Mouse (Mus musculus) Patski (cell line): ENCODE data around the gene Vstm2l. TPM values are rescaled to one million over a fixed set of nuclear protein-coding genes. Genes with fewer than 3 reads are reported as not detected.

Experiments
- ATAC-seq: fragments of 100-300 bp; one replicate; pipeline ENCODE4 v1.8.0; 2021
- CTCF ChIA-PET: fragments of 350-600 bp; sonication (Branson Sonifier 250); formaldehyde crosslinking; loops from one replicate; lab custom pipeline; 2022; ENCODE audit warnings: inconsistent platforms; lab: Charles Lee
- POLR2A ChIA-PET: fragments of 350-600 bp; sonication (Branson Sonifier 250); formaldehyde crosslinking; loops from one replicate; lab custom pipeline; 2022; ENCODE audit warnings: antibody characterized with exemption, inconsistent platforms; lab: Charles Lee
- DNase-seq: peaks from one replicate; pipeline ENCODE4 v3.0.0-alpha.2; 2011; ENCODE audit warnings: low read depth, low spot score
- H3K27me3 ChIP-seq: fragments of 371-371 bp; one replicate; pipeline ENCODE4 v1.5.1; 2021
- CTCF ChIP-seq: fragments of 100-300 bp; IDR thresholded peaks from one replicate; pipeline ENCODE4 v1.5.1; 2021
- in situ Hi-C: fragments of 300-500 bp; cut with MboI; formaldehyde crosslinking; loops from 3 replicates; pipeline ENCODE4 v1.11.1; 2018; ENCODE audit warnings: low pct_unique_long_range_greater_than_20kb, mixed read lengths
- polyA plus RNA-seq: library from polyadenylated mRNA; unstranded; gene quantifications from one replicate; pipeline ENCODE4 v1.2.3, GENCODE M21; 2021

Vstm2l gene
- polyA plus RNA-seq, 1 experiment from 2014 or later: not detected

- DNase-seq: no peak
- H3K27me3 ChIP-seq: peaks cover 38% of the 10 kb centered on the region
- in situ Hi-C loops: no loop called here
Observed at GRCm38 (mm10) chr2:157932655-157933054, 18.2 kb downstream of the Vstm2l start.

GRCm38 (mm10) chr2:157935444-157936171 lies 21.2 kb downstream of the Vstm2l start:
- ATAC-seq: no peak
- POLR2A ChIA-PET: interaction anchor here (0.6 kb wide), 1 partner anchor 29 kb away, joined by 4 read pairs; no protein-coding TSS in a partner anchor
- TF ChIP-seq CTCF: no peak
- CTCF ChIA-PET: no interaction called here
- in situ Hi-C loops: no loop called here
- no peak for DNase-seq
- H3K27me3 ChIP-seq: peaks cover 38% of the 10 kb centered on the region

More at GRCm38 (mm10) chr2:157932655-157933054, 18.2 kb downstream of the Vstm2l start:
- no peak for TF ChIP-seq CTCF
- ChIA-PET CTCF (no interaction called here), POLR2A (no interaction called here)
- no peak for ATAC-seq

GRCm38 (mm10) chr2:157936676-157937075 lies 22.2 kb downstream of the Vstm2l start:
- peaks cover 39% of the 10 kb centered on the region for H3K27me3 ChIP-seq
- no peak for TF ChIP-seq CTCF
- ATAC-seq (no peak), DNase-seq (no peak)
- ChIA-PET POLR2A (no interaction called here), CTCF (no interaction called here)
- in situ Hi-C loops: no loop called here

- H3K27me3 ChIP-seq: peaks cover 57% of the 10 kb centered on the region
- no peak for ATAC-seq
- CTCF ChIA-PET: no interaction called here
- no peak for TF ChIP-seq CTCF
- in situ Hi-C loops: no loop called here
- DNase-seq: no peak
- POLR2A ChIA-PET: no interaction called here
Observed at GRCm38 (mm10) chr2:157940586-157941185, 26.2 kb downstream of the Vstm2l start.

- ChIA-PET POLR2A (no interaction called here), CTCF (interaction anchor here (0.9 kb wide), 1 partner anchor 11 kb away, joined by 4 read pairs; no protein-coding TSS in a partner anchor)
- ATAC-seq (peak; percentile 24), DNase-seq (no peak)
- H3K27me3 ChIP-seq: peaks cover 51% of the 10 kb centered on the region
- in situ Hi-C loops: no loop called here
- peak; percentile 87 for TF ChIP-seq CTCF
Observed at GRCm38 (mm10) chr2:157943514-157944155, 29.2 kb downstream of the Vstm2l start.

GRCm38 (mm10) chr2:157944156-157944893 lies 29.9 kb downstream of the Vstm2l start:
- DNase-seq: no peak
- H3K27me3 ChIP-seq: peaks cover 50% of the 10 kb centered on the region
- ChIA-PET POLR2A (no interaction called here), CTCF (interaction anchor here (0.9 kb wide), 1 partner anchor 10 kb away, joined by 4 read pairs; no protein-coding TSS in a partner anchor)
- TF ChIP-seq CTCF: no peak
- in situ Hi-C loops: no loop called here
- no peak for ATAC-seq

- POLR2A ChIA-PET: no interaction called here
- DNase-seq: no peak
- CTCF ChIA-PET: interaction anchor here (1.1 kb wide), 1 partner anchor 10 kb away, joined by 4 read pairs; no protein-coding TSS in a partner anchor
- H3K27me3 ChIP-seq: peaks cover 12% of the 10 kb centered on the region
- in situ Hi-C loops: loop anchor here (25.0 kb wide), 1 partner anchor 317 kb away; no protein-coding TSS in a partner anchor
- ATAC-seq: no peak
- no peak for TF ChIP-seq CTCF
Observed at GRCm38 (mm10) chr2:157953978-157954377, 39.5 kb downstream of the Vstm2l start.

- no peak for TF ChIP-seq CTCF
- ChIA-PET POLR2A (interaction anchor here (0.5 to 0.7 kb wide), 2 partner anchors 32 to 39 kb away, joined by 3 read pairs; no protein-coding TSS in a partner anchor), CTCF (no interaction called here)
- DNase-seq (no peak), ATAC-seq (no peak)
- peaks cover 8% of the 10 kb centered on the region for H3K27me3 ChIP-seq
- in situ Hi-C loops: loop anchor here (25.0 kb wide), 1 partner anchor 320 kb away; no protein-coding TSS in a partner anchor
Observed at GRCm38 (mm10) chr2:157957707-157958108, 43.3 kb downstream of the Vstm2l start.

GRCm38 (mm10) chr2:157967856-157968255 lies 53.4 kb downstream of the Vstm2l start:
- H3K27me3 ChIP-seq: peaks cover 8% of the 10 kb centered on the region
- CTCF ChIA-PET: no interaction called here
- ATAC-seq (no peak), DNase-seq (no peak)
- POLR2A ChIA-PET: no interaction called here
- in situ Hi-C loops: loop anchor here (5.0 to 25.0 kb wide), 2 partner anchors 51 to 331 kb away; no protein-coding TSS in a partner anchor
- TF ChIP-seq CTCF: no peak

GRCm38 (mm10) chr2:157970124-157970523 lies 55.7 kb downstream of the Vstm2l start:
- in situ Hi-C loops: loop anchor here (25.0 kb wide), 1 partner anchor 333 kb away; no protein-coding TSS in a partner anchor
- ChIA-PET POLR2A (no interaction called here), CTCF (interaction anchor here (1.4 kb wide), 1 partner anchor 12 kb away, joined by 3 read pairs; no protein-coding TSS in a partner anchor)

More at GRCm38 (mm10) chr2:157970124-157970523, 55.7 kb downstream of the Vstm2l start:
- DNase-seq: no peak
- no peak for ATAC-seq
- peaks cover 14% of the 10 kb centered on the region for H3K27me3 ChIP-seq
- no peak for TF ChIP-seq CTCF
